Mouse (Mus musculus): ENCODE results near the gene Scaf4.
"Not testable (repeated sequence)": the region's sequence is repeated elsewhere in the genome, so short reads cannot be mapped to it uniquely, and the experiment has no call there.

Gene Scaf4

DNA sequence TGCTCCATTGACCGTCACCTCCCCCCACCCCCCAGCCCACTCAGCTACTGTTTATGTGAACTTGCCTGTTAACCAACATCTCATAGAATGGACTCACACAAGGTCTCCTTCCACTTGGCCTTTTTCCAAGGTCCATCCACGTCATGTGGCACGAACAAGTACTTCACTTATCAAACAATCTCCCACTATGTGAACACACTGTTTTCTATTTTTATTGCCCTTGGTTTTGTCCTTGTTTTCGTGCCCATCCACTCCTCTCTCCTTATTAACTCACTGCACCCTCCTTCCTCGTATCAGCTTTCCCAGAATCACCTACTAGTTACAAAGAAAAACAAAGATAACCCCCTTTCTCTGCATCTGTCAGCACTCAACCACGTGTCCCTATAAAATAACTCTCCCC is 49.7 kb downstream of the Scaf4 start:
- no peak for DNase-seq

DNA sequence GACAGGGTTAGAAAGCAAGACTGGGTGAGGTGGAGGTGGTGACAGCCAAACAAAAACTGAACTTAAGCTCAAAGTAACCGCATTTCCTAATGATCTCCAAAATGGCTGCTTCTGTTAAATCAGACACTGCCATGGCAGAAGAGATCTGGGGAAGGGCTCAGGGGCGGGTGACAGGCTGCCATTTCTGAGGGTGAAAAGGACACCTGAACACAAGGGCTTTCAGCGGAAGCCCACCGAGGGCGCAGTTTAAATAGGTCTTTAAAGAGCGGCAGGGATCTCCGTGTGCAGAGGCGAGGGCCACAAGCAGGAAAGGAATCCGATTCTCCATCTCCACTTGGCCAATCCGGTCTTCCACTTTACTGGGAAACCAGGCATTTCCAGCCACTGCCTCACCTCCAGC is 50.6 kb downstream of the Scaf4 start:
- no peak for DNase-seq

GRCm38 (mm10) chr16:90231302-90231701 is 53.0 kb downstream of the Scaf4 start:
- no peak for DNase-seq

GRCm38 (mm10) chr16:90229897-90230296 is 54.4 kb downstream of the Scaf4 start:
- DNase-seq, result no peak

GRCm38 (mm10) chr16:90221441-90222070 is 62.7 kb downstream of the Scaf4 start:
- DNase-seq, result peak; percentile 33

DNA sequence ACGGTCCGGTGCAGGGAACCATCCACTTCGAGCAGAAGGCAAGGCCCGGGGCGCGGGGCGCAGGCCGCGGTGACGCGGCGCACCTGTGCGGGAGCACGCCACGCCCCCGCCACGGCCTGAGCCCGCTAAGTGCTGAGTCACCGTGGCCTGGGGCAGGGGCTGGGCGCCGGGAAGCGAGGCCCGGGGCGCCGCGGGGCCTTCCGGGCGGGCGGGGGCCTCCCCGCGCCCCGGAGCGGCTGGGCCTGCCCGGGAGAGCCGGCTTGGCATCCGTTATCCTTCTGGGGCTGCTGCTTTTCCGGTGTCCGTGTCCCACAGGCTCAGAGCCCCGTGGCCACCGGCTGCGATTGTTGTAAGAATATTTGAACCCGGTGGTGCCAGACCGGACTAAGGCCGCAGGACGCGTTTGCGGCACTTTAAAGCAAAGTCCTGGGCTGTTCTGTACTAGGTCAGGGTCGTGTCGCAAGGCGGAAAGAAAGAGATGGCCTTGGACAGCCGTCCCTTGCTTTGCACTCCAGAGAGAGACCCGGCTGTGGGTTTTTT is 63.3 kb downstream of the Scaf4 start:
- peak; percentile 88 for DNase-seq

DNA sequence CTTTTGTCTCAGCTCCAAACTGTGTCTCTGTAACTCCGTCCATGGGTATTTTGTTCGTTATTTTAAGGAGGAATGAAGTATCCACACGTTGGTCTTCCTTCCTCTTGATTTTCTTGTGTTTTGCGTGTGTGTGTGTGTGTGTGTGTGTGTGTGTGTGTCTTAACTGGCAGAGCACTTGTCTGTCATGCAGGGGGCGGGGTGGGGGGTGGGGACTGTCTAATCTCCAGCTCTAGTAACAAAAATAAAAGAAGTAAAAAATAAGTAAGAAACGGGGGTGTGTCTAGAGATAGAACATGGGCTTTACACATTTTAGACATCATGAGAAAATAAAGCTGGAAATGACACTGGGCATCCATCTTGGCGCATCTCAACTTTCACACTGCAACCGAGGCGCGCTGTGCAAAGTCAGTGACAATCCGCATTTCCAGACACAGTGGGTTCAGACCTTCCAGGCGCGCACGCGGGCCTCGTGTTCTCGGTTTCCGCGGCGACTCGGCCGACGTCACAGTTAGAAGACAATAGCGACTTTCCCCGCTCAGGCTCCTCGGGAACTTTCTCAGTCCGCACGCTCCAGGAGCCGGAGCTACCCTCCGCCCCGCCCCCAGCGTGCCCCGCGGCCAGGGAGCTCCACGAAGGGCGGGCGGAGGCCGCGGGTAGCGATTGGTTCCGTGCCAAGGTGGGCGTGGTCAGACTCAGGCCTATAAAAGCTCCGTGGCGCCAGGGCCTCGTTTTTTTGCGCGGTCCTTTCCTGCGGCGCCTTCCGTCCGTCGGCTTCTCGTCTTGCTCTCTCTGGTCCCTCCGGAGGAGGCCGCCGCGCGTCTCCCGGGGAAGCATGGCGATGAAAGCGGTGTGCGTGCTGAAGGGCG is 64.0 kb downstream of the Scaf4 start, which contains the start of gene Sod1:
Gene Sod1 (plus strand): TSS at position 729 of the 866 bp plus-strand sequence.
- DNase-seq, result peak; percentile 98

GRCm38 (mm10) chr16:90219445-90219844 is 64.9 kb downstream of the Scaf4 start:
- not testable (repeated sequence) for DNase-seq

- peak; percentile 13 for DNase-seq
Observed at GRCm38 (mm10) chr16:90217926-90218325, 66.4 kb downstream of the Scaf4 start.

GRCm38 (mm10) chr16:90217356-90217755 is 66.9 kb downstream of the Scaf4 start:
- DNase-seq, result no peak

DNA sequence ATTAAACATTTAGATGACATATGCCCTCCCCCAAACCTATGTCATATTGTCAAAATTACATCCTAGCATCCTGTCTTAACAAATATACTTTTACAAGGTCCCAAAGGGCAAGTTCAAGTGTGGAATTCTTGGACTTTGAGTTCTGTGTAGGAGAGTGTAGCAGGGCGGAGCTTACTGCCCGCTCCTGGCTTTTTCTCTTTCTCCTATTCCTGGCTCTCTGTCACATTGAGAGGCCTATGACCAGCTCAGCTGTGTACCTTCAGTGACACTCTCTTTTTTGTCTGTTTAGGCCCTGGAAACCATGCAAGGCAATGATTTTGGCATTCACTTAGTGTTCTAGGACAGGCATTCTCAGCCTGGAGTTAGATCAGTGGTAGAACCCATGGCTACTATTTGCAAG is 67.9 kb downstream of the Scaf4 start:
- no peak for DNase-seq

DNA sequence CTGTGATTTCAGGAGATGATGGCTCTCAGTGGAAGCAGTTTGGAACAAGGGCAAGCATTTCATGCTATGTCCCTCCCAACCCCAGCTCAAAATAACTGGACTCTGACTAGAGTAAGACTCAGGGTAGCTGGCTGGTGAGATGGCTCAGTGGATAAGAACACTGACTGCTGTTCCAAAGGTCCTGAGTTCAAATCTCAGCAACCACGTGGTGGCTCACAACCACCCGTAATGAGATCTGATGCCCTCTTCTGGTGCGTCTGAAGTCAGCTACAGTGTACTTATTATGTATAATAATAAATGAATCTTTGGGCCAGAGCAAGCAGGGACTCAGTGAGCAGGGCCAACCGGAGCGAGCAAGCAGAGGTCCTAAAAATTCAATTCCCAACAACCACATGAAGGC is 68.4 kb downstream of the Scaf4 start:
- not testable (repeated sequence) for DNase-seq

GRCm38 (mm10) chr16:90214731-90215565 is 69.4 kb downstream of the Scaf4 start:
- no peak for DNase-seq

DNA sequence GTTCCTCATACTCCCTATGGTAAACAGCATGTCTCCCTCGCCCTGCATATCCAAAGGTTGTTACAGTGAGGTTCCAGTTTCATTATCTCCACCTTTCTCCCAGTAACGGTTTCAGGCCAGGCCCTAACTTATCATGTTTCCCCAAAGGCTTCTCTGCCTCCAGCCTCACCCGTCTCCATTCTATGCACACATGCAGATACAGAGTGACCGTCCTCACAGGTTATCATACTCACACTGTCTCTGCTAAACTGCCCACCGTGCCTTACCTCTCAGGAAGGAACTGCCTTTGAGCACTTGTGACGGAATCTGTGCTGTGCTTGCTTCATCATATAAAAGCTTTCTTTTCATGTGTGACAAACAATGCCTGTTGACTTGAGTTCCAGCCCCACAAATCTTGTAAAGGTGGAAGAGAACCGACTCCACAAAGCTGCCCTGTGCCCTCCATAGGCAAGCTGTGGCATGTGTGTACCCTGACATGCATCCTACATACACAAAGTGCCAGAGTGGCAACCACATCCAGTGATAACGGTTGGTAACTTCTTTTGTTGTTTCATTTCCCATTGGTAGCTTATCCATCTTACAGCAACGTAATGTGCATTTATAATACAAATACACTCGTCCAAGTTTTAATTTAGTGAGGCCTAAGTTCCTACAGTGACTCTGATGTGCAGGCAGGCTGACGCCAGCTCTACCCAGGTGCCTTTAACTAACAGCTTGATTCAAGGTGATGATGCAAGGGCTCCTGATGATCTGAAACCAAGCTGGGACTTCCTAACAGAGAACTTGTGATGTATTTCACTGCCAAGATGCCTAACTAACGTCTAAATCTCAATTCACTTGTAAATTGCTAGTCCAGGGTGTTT is 70.6 kb downstream of the Scaf4 start:
- peak; percentile 76 for DNase-seq

- no peak for DNase-seq
Observed at GRCm38 (mm10) chr16:90211767-90212166, 72.5 kb downstream of the Scaf4 start.

DNA sequence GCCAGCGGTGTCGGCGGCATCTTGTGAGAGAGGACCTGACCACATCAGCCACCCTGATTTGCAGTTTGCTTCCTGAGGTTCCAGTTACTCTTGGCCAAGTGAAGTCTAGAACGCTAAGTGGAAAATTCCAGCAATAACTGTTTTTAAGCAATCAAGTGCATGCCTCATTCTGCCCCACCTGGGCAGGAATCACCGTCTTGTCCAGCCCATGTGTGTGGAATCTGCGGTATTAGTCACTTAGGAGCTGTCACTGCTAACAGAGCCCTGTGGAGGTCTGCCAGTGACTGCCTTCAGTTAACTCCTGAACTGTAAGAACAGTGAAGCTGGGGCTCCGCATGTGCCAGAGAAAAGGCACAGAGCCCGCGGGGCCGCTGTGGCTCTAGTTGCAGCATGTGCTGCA is 73.6 kb downstream of the Scaf4 start:
- DNase-seq, result no peak

DNA sequence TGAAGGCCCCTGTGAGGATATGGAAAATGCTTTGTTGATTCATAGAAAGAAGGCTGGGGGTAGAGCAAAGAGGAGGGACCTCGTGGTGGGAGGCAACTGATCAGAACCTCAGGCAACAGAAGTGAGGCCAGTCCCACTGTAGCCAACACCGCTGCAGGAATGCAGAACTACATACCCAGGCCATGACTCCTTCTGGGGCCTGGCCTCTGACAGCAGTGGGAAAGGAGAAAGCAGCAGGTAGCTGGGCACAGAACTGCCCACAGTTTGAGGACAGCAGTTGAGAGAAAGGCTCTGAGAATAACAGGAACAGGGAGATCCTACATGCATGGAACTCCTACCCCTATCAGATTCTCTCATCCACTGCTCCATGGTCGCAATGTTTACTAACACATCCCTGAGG is 75.3 kb downstream of the Scaf4 start:
- DNase-seq, result no peak

- no peak for DNase-seq
Observed at GRCm38 (mm10) chr16:90204868-90205267, 79.4 kb downstream of the Scaf4 start.

DNA sequence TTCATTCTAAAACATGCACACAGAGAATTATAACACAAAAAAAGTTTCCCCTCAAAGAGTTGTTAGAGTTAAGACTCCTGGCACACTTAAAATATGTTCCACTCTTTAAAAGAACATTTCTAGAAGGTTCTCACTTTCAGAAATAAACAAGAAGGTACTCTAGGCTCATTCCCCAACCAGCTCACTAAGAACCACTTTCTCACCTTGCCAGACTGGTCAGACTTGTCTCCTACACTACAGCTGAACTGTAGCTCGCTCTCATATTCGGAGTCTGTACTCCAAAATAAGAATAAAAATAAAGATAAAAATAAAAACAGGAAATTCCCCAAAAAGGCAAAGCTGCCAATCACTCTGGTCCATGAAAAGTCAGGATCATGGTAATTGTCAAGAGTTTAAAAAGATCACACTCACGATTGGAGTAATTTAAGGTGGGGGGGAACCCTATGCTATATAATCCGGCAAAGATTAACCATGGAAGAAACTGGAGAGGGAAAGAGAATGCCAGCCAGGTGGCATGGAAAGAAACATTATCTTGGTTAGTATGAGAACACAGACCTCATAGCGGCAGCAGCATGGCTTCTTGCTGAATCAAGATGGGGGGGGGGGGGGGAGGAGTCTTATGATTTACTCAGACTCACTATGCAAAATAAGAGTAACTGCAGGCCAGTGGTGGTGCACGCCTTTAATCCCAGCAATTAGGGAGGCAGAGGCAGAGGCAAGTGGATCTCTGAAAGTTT is 80.9 kb downstream of the Scaf4 start:
- DNase-seq, result no peak

GRCm38 (mm10) chr16:90202140-90202539 is 82.2 kb downstream of the Scaf4 start:
- DNase-seq, result no peak

DNA sequence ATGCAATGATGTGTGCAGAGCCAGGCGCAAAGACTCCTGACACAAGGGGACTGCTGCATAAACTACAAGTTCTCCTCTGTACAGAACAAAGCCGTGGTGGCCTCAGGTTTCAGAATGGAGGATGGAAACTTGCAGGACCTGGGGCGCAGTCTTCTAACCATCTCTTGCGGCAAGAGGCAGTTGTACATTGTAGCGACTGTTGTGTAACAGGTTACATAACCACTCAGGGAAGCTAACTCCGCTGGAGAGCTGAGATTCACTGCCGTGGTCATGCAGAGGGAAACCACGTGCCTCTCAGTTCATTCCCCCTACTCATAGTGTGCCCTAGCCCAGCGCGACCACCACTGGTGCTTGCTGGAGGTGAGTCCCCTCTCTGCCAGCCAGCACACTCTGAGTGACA is 85.1 kb downstream of the Scaf4 start:
- DNase-seq, result peak; percentile 36
